Mouse (Mus musculus) Muller cell, postnatal 12 days (primary cell): ENCODE measurements around the gene Fam184b.
A peak's percentile ranks its signal among the peaks of the same experiment; 100 is the strongest.
"Not testable (repeated sequence)": the region's sequence is repeated elsewhere in the genome, so short reads cannot be mapped to it uniquely, and the experiment has no call there.

Experiments used
- DNase-seq: peaks from one replicate; pipeline ENCODE4 v3.0.0-alpha.2; 2015; ENCODE audit errors: inconsistent ontology term

Fam184b gene

DNA sequence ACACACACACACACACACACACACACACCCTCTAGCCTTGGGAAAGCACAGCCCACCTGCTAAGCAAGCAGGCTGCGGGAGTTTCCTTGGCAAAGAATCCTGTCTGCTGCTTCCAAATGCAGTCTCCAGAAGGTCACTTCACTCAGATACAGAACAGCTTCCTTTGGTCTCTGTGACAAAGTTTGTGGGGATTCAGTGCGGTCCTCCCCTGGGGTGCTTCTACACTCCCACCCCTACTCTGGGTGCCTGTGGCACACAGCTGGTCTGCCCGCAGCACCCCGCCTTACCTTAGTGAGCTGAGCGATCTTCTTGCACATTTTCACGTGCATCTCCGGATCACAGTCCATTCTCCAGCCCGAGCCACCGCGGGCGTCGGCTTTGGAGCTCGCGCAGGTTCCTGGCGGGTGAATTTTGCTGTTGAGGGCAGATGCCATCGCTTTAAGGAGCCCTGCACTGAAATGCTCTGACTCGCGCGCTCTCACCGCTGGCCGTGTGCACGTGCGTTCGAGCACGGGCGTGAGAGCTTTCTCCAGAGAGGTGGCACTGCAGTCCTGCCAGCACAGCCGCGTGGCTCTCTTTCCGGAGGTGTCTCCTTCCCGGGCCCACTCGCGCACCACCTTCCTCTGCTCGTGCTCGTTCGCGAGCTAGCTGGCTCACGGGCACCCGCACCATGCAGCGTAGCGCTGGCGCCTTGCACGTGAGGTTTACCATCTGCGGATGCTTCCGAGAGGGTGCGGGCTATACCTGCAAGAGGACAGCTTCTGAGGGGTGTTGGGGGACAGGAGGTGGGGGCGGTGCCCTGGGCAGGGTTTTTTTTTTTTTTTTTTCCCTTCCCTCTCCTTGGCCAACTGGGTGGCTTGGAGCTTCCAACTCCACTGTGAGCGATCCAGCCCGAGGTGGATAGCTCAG lies at the start of gene Fam184b:
Gene Fam184b (minus strand): TSS at position 809 of the 909 bp plus-strand sequence.
- peak; percentile 65 for DNase-seq

GRCm38 (mm10) chr5:45689152-45689551 lies 49.7 kb upstream of the Fam184b start:
- DNase-seq: no peak

DNA sequence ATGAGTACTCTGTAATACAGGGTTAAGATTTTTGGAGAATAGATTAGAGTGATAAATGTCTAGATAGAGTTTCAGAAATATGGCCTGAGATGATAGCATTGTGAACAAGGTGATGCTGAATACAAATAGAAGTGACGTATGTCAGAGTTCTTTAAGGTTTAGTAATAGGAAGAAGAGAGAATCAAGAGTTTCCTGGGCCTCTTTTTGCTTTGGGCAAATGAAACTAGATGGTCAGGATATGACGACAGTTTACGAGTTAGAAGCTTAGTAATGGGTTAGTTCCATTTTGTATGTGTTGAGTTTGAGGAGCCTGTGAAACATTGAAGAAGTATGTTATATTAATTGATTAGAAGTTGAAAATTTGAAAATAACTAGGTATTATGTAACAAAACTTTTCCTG lies 46.8 kb upstream of the Fam184b start:
- DNase-seq: no peak

GRCm38 (mm10) chr5:45685243-45685642 lies 45.8 kb upstream of the Fam184b start:
- DNase-seq: no peak

GRCm38 (mm10) chr5:45683388-45683787 lies 44.0 kb upstream of the Fam184b start:
- DNase-seq: no peak

- DNase-seq: no peak
These were observed 40.5 kb upstream of the Fam184b start for GRCm38 (mm10) chr5:45679955-45680354.

- no peak for DNase-seq
These were observed 38.2 kb upstream of the Fam184b start for GRCm38 (mm10) chr5:45677639-45678038.

GRCm38 (mm10) chr5:45675032-45675431 lies 35.6 kb upstream of the Fam184b start:
- peak; percentile 39 for DNase-seq

- DNase-seq: no peak
These were observed 31.6 kb upstream of the Fam184b start for GRCm38 (mm10) chr5:45670894-45671494.

DNA sequence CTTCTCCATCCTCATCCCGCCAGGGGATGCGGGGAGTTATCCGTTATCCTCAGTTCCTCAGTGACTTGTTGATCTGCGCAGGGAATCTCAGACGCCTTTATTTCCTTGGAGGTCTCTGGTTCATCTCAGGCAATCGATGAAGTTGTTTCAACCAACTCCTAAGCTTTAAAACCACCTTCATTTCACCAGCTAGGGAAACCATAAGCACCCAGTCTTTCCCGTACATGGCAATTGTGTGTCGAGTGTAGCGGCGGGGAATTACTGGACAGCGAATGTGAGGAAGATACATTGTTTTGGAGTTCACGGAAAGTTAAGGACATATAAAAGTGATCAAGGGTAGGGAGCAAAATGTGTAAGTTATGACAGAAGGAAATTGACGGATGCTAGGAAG lies 30.9 kb upstream of the Fam184b start:
- DNase-seq: no peak

GRCm38 (mm10) chr5:45669598-45670279 lies 30.3 kb upstream of the Fam184b start, which contains the start of gene Ncapg:
TSS of gene Ncapg (plus strand) at chr5:45669919.
- peak; percentile 100 for DNase-seq

DNA sequence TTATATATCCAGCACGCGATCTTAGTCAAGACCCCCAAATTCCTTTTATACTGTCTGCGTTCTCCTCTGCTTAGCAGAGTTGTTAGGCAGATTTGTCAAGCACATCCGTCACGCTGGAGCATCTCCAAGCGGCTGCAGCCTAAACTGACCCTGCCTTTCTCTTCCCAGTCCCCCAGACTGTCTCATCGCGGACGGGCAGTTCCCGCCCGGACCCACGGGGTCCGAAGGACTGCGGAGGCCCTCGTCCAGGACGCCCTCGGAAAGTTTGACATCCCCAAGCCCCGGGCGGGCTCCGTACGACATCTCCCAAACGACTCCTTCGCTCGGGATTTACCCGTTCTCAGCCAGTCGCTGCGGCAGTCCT lies 29.8 kb upstream of the Fam184b start:
- DNase-seq: no peak

DNA sequence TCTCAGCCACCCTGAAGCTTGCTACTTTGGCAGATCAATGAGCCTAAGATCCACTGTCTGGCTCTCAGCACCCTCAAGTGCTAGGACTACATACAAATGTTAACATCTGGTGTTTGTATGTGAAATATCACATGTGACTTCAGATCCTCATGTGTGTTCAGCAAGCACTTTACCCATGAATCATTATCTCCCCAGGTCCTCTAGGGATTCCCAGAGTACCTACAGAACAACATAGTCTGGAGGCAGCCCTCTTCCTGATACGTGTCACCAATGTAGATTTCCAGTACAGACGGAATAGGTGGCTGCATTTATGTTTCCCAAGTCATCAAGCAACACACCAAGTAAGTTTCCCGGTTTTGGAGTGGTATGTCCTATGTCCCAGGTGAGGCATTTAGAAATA lies 29.4 kb upstream of the Fam184b start:
- peak; percentile 17 for DNase-seq

- DNase-seq: peak; percentile 32
These were observed 28.9 kb upstream of the Fam184b start for GRCm38 (mm10) chr5:45668324-45668723.

DNA sequence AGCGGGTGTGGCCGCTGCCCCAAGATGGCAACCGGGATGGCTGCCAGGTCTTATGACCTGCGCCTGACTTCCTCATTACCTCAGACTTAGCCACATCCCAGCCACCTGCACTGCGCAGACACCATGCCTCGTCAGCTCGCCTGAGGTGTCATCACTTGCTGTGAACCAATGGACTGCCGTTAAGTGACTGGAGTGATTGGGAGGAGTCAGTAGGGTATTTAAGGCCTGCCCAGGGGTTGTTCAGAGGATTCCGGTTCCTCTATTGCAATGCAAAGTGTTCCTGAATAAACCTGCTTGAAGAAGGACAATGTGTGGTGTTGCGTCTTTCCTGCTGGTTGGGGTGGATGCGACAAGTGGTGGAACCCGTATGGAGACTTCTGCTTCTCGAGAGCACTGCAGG lies 19.0 kb upstream of the Fam184b start:
- not testable (repeated sequence) for DNase-seq

GRCm38 (mm10) chr5:45651026-45651703 lies 11.8 kb upstream of the Fam184b start:
- DNase-seq: no peak

- DNase-seq: no peak
These were observed 290 bp upstream of the Fam184b start for GRCm38 (mm10) chr5:45639715-45640092.

DNA sequence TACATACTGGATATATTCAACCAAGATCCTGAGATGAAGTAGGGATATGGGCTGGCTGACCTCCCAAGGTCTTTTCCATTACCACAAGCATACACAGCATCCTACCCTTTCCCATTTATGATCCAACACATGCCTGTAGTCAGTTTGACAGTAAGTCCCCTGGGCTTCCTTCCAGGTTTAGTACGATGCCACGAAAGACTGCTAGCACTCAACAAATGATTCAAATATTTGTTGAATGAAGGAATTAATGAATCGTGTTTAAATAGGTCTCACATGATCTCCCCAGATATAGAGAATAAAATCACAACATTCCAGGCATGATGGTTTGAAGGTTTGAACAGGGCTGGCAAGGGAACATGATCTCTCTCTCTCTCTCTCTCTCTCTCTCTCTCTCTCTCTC lies 1.0 kb downstream of the Fam184b start:
- peak; percentile 81 for DNase-seq

DNA sequence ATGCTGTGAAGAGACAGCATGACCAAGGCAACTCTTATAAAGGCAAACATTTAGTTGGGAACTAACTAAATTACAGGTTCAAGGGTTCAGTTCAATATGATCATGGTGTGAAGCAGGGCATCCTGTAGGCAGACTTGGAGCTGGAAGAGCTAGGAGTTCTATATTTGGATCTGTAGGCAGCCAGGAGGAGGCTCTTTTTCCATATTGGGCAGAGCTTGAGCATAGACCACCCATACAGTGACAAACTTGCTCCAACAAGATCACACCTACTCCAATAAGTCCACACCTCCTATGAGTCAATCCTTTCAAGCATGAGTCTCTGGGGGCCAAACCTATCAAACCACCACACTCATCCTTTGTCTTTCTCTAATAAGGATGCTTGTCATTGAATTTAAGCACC lies 9.9 kb downstream of the Fam184b start:
- no peak for DNase-seq

- DNase-seq: peak; percentile 96
These were observed 11.6 kb downstream of the Fam184b start for GRCm38 (mm10) chr5:45627771-45628170.

DNA sequence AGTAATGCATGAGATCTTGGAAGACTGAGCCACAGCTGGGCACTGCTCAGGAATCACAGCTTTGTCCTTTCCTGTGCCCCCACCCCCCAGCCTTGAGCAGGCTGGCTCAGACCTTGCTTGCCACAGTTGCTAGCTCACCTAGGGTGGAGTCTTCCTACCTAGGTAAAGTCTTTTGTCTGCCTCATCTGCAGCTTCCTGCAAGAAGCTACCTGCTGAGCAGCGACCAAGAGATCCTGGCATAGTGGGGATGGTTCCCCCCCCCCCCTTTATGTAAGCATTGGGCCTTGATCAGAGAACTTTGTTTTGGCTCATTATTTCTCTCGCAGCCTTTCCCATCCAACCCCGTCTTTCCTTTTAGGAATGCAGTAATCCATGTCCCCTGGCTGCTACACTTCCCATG lies 17.9 kb downstream of the Fam184b start:
- DNase-seq: no peak

- peak; percentile 75 for DNase-seq
These were observed 40.4 kb downstream of the Fam184b start for GRCm38 (mm10) chr5:45599056-45599455.
